Mouse (Mus musculus) intestine, postnatal 0 days (tissue): Measurements from ENCODE around the gene Bcas3. TPM values are rescaled to one million over a fixed set of nuclear protein-coding genes. Genes with fewer than 3 reads are reported as not detected.

Experiments used
- ATAC-seq: fragments of 200-750 bp; cut with Nextera tagmentation; 2 replicates; pipeline ENCODE4 v1.8.0; 2017; ENCODE audit warnings: mild to moderate bottlenecking, moderate TSS enrichment, moderate library complexity
- H3K27ac ChIP-seq: fragments of 300-500 bp; sonication (generic); 2 replicates; pipeline ENCODE4 v1.5.1; 2014; ENCODE audit warnings: mild to moderate bottlenecking, low read depth, low read length, moderate library complexity
- H3K27me3 ChIP-seq: fragments of 300-500 bp; sonication (generic); replicated peaks from 2 replicates; pipeline ENCODE4 v1.6.1; 2014; ENCODE audit warnings: low read length, mixed read lengths; ENCODE audit not compliant: control insufficient read depth, insufficient read depth
- H3K36me3 ChIP-seq: fragments of 300-500 bp; sonication (generic); 2 replicates; pipeline ENCODE4 v1.6.1; 2014; ENCODE audit warnings: mild to moderate bottlenecking, moderate library complexity; ENCODE audit not compliant: control insufficient read depth, insufficient read depth
- H3K4me1 ChIP-seq: fragments of 300-500 bp; sonication (generic); replicated peaks from 2 replicates; pipeline ENCODE4 v1.6.1; 2014; ENCODE audit warnings: antibody characterized with exemption, low read length, mixed read lengths; ENCODE audit not compliant: control insufficient read depth, insufficient read depth
- H3K4me2 ChIP-seq: fragments of 300-500 bp; sonication (generic); replicated peaks from 2 replicates; pipeline ENCODE4 v1.6.1; 2014; ENCODE audit warnings: low read depth, mild to moderate bottlenecking, moderate library complexity
- H3K4me3 ChIP-seq: fragments of 300-500 bp; sonication (generic); 2 replicates; pipeline ENCODE4 v1.5.1; 2014; ENCODE audit warnings: low read depth, low read length
- H3K9ac ChIP-seq: fragments of 300-500 bp; sonication (generic); 2 replicates; pipeline ENCODE4 v1.6.1; 2014; ENCODE audit warnings: mild to moderate bottlenecking, low read depth, low read length
- H3K9me3 ChIP-seq: fragments of 300-500 bp; sonication (generic); 2 replicates; pipeline ENCODE4 v1.6.1; 2016; ENCODE audit warnings: mixed run types; ENCODE audit not compliant: control insufficient read depth
- CTCF ChIP-seq: sonication (generic); IDR thresholded peaks from 2 replicates; pipeline ENCODE4 v1.5.1; 2016; ENCODE audit warnings: low read depth, mild to moderate bottlenecking, control low read depth, antibody characterized with exemption, moderate library complexity
- WGBS: fragments of 180-500 bp; shearing (Covaris S2); extraction: QIAGEN DNeasy Blood & Tissue Kit; methylation state at CpG from one replicate; pipeline ENCODE4 v1.1.7; 2014; 5-methylcytosine and 5-hydroxymethylcytosine counted together
- polyA plus RNA-seq: library from polyadenylated mRNA; unstranded; fragments of >200 nt; fragmentation: Nextera tagmentation; extraction: Ambion mirVana; gene quantifications from 2 replicates; pipeline ENCODE4 v1.2.1, GENCODE M21; 2015

The Bcas3 gene
- polyA plus RNA-seq, 1 experiment from 2014 or later = 17.2 TPM

GRCm38 (mm10) chr11:85827342-85827741 is 474.4 kb downstream of the Bcas3 start:
- WGBS = 37% methylated on average over 9 of the region's 9 CpGs
- Histone ChIP-seq H3K27me3 (peaks cover 41% of the 10 kb centered on the region), H3K27ac (no peak overlapping the region), H3K4me1 (peaks cover 6% of the 10 kb centered on the region), H3K4me3 (no peak overlapping the region), H3K36me3 (no peaks in the 10 kb centered on the region), H3K4me2 (no peak overlapping the region), H3K9me3 (no peaks in the 10 kb centered on the region), H3K9ac (no peak overlapping the region)
- no peak for TF ChIP-seq CTCF
- no peak for ATAC-seq

GRCm38 (mm10) chr11:85828691-85829519 is 475.9 kb downstream of the Bcas3 start:
- 44% methylated on average over 38 of the region's 38 CpGs for WGBS
- Histone ChIP-seq H3K9me3 (no peaks in the 10 kb centered on the region), H3K4me2 (peak overlapping the region; percentile 54), H3K27me3 (peaks cover 52% of the 10 kb centered on the region), H3K4me3 (peak overlapping the region; percentile 17; the same call in 1 of the 2 replicates), H3K9ac (peak overlapping the region; percentile 22; the same call in 1 of the 2 replicates), H3K4me1 (peaks cover 7% of the 10 kb centered on the region), H3K36me3 (no peaks in the 10 kb centered on the region), H3K27ac (no peak overlapping the region)
- ATAC-seq = no peak
- TF ChIP-seq CTCF = no peak

- Histone ChIP-seq H3K36me3 (0 out of 2 replicates have a peak, but pooled peaks cover 4% of the 10 kb centered on the region), H3K4me1 (peaks cover 7% of the 10 kb centered on the region), H3K9ac (peak overlapping the region; percentile 27; the same call in 1 of the 2 replicates), H3K9me3 (no peaks in the 10 kb centered on the region), H3K27me3 (peaks cover 60% of the 10 kb centered on the region), H3K4me3 (peak overlapping the region; percentile 17), H3K27ac (0 out of 2 replicates have a peak overlapping the region, but pooled peaks have one; percentile 21), H3K4me2 (peak overlapping the region; percentile 54)
- no peak for ATAC-seq
- WGBS = 13% methylated on average over 61 of the region's 61 CpGs
- TF ChIP-seq CTCF = no peak
These were observed 476.8 kb downstream of the Bcas3 start for GRCm38 (mm10) chr11:85829520-85830440.

- Histone ChIP-seq H3K36me3 (0 out of 2 replicates have a peak, but pooled peaks cover 4% of the 10 kb centered on the region), H3K9me3 (no peaks in the 10 kb centered on the region), H3K9ac (no peak overlapping the region), H3K4me2 (no peak overlapping the region), H3K4me3 (0 out of 2 replicates have a peak overlapping the region, but pooled peaks have one; percentile 7), H3K27me3 (peaks cover 72% of the 10 kb centered on the region), H3K27ac (no peak overlapping the region), H3K4me1 (0 out of 2 replicates have a peak, but pooled peaks cover 3% of the 10 kb centered on the region)
- ATAC-seq = no peak
- WGBS = 22% methylated on average over 17 of the region's 17 CpGs
- peak; percentile 62 for TF ChIP-seq CTCF
These were observed 478.0 kb downstream of the Bcas3 start for GRCm38 (mm10) chr11:85830901-85831341.

GRCm38 (mm10) chr11:85831656-85832230 is 478.8 kb downstream of the Bcas3 start:
- Histone ChIP-seq H3K4me3 (peak overlapping the region; percentile 60), H3K27ac (peak overlapping the region; percentile 66; the same call in 1 of the 2 replicates), H3K9me3 (no peaks in the 10 kb centered on the region), H3K4me1 (0 out of 2 replicates have a peak, but pooled peaks cover 3% of the 10 kb centered on the region), H3K4me2 (peak overlapping the region; percentile 90), H3K9ac (0 out of 2 replicates have a peak overlapping the region, but pooled peaks have one; percentile 40), H3K36me3 (0 out of 2 replicates have a peak, but pooled peaks cover 4% of the 10 kb centered on the region), H3K27me3 (peaks cover 80% of the 10 kb centered on the region)
- TF ChIP-seq CTCF = no peak
- 2% methylated on average over 33 of the region's 33 CpGs for WGBS
- 0 out of 2 replicates have a peak, but pooled peaks have one; percentile 4 for ATAC-seq
